Mouse (Mus musculus) cerebellum, adult 8-10 months (tissue): Measurements from ENCODE around the gene Ctrl.
"Not testable (repeated sequence)": the region's sequence is repeated elsewhere in the genome, so short reads cannot be mapped to it uniquely, and the experiment has no call there.

Experiments used
- DNase-seq: peaks from one replicate; pipeline ENCODE4 v3.0.0; 2022

The Ctrl gene

GRCm38 (mm10) chr8:105933762-105934161 lies at the start of gene Ctrl:
Ctrl (minus strand) TSS chr8:105933862.
- DNase-seq, result no peak

- not testable (repeated sequence) for DNase-seq
Observed at GRCm38 (mm10) chr8:105983406-105983805, 49.7 kb upstream of the Ctrl start.

DNA sequence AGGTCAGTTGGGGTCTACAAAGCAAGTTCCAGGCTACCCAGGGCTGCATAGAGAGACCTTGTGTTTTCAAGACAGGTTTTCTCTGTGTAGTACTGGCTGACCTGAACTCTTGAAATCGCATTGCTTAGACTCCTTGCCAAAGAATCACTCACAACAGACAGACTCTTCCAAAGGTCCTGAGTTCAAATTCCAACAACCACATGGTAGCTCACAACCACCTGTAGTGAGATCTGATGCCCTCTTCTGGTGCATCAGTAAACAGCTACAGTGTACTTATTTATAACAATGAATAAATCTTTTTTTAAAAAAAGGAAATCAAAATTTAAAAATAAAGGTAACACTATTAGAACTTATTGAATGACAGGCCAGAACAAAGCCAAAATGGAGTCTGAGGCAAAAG lies 47.5 kb upstream of the Ctrl start:
- no peak for DNase-seq

- no peak for DNase-seq
Observed at GRCm38 (mm10) chr8:105979325-105979724, 45.7 kb upstream of the Ctrl start, which contains the start of gene Dpep3. Dpep3 (minus strand) TSS chr8:105979429.

- no peak for DNase-seq
Observed at GRCm38 (mm10) chr8:105975363-105975762, 41.7 kb upstream of the Ctrl start.

DNA sequence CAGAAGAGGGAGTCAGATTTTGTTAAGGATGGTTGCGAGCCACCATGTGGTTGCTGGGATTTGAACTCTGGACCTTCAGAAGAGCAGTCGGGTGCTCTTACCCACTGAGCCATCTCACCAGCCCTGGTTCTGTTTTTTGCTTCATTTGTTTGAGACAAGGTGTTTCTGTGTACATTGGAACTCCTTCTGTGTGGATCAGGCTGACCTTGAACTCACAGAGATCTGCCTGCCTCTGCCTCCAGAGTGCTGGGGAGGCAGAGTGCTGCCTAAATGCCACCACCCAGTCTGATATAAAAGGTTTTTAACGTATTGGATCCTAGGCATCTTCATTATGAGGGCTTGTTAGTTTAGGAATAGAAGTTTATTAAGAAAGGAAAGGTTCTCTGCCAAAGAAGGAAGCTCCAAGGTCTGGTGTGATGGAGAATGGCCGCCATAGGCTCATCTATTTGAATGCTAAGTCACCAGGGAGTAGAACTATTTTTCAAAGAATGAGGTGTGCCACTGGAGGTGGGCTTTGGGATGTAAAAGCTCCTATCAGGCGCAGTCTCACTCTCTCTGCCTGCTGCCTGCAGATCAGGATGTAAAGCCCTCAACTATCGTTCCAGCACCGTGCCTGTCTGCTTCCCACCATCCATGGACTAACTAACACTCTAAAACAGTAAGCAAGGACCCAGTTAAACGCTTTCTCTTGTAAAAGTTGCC lies 37.5 kb upstream of the Ctrl start:
- DNase-seq, result no peak

GRCm38 (mm10) chr8:105969367-105969766 lies 35.7 kb upstream of the Ctrl start:
- no peak for DNase-seq

DNA sequence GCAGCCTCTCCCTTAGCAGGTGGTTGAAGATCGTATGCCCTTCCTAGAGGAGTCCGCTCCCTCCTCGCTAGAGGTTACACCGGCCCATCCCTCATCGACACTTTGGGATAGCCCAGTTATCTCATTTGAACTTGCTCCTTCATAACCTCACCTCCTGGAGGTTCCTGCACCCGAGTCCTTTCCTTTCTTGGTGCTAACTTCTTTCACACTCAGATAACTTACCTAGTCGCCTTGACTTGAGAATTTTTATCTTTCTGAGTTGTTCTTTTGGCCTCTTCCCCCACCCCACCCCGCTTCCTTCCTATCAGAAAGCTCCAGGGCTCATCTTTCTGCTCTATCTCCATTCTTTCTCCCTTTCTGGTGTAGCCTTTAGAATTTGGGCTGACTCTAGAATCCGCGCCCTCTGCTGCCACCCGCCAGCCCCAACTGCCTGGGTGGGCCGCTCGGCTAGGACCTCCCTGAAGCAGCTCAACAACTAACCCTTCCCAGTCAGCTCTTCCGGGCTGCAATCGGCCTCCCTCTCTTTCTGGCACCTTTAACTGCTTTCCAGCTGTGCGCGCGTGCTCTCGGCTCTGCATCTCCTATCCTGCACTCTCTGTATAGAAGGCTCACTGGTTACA lies 33.1 kb upstream of the Ctrl start:
- no peak for DNase-seq

DNA sequence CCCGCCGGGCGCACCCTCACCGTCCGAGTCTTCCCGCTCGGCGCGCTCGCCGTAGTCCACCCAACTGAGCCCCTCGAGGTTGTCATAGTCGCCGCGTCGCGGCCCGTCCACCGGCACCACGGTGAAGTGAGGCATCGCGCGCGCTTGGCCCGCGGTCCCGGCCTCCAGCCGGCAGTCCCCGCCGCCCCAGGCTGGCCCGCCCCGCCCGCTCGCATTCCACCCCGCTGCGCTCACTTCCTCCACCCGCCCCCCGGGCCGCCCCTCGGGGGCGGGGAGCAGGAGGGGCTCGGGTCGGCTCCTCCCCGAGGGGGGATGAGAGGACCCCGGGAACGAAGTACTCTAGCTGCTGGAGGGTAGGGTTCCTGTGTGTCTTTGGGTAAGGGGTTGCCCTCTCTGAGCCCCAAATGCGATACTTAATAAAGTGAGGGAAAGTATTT lies 32.3 kb upstream of the Ctrl start, which contains the start of gene Slc12a4:
Slc12a4 (minus strand) TSS at position 193 of the 437 bp plus-strand sequence.
- DNase-seq, result no peak

GRCm38 (mm10) chr8:105965266-105965904 lies 31.7 kb upstream of the Ctrl start:
- no peak for DNase-seq

GRCm38 (mm10) chr8:105964506-105965265 lies 31.0 kb upstream of the Ctrl start:
- DNase-seq, result no peak

- DNase-seq, result no peak
Observed at GRCm38 (mm10) chr8:105961536-105961935, 27.9 kb upstream of the Ctrl start.

- no peak for DNase-seq
Observed at GRCm38 (mm10) chr8:105961101-105961500, 27.4 kb upstream of the Ctrl start.

GRCm38 (mm10) chr8:105959350-105959749 lies 25.7 kb upstream of the Ctrl start:
- DNase-seq, result peak; percentile 75

DNA sequence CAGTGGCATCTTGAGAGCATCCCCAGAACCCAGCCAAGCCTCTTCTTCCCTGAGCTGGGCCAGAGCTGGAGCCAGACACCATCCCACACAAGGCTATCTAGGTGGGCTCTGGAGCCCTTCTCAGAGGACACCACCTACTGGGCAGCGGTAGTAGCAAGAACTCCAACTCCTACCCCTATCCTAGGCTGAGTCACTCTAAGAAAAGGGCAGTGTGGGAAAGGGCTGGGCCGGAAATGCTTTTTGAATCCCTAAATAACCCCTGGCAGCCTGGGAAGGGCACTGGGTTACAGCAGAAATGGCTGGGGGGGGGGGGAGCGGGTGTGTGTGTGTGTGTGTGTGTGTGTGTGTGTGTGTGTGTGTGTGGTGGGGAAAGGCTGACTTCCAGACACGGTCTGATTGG lies 24.2 kb upstream of the Ctrl start:
- DNase-seq, result no peak

GRCm38 (mm10) chr8:105956556-105956955 lies 22.9 kb upstream of the Ctrl start:
- no peak for DNase-seq

DNA sequence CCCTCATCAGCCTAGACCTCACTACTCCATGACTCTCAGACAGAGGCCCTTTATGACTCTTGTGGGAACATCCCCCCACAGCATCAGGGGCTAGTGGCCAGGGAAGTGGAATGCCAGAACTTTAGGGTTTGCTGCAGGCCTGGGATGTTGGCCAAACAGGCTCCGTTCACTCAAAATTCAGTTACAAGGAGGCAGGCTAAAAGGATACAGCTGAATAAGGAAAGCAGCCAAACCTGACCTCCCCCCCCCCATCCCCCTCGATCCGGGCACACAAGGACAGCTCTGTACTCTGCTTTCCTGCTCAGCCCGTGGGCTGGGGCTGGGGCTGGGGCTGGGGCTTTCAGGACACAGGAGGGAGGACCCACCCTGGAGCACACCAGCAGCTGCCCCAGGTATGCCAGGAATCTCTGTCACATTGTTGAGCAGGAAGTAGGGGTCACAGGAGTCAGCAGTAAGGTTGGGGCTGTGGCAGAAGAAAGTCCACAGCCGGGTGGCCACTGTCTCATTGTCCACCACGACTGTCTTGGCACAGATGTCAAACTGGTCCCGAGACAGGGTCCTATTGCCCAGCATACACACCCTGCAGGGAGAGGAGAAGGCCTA lies 17.5 kb upstream of the Ctrl start:
- no peak for DNase-seq

GRCm38 (mm10) chr8:105949350-105949749 lies 15.7 kb upstream of the Ctrl start:
- no peak for DNase-seq

DNA sequence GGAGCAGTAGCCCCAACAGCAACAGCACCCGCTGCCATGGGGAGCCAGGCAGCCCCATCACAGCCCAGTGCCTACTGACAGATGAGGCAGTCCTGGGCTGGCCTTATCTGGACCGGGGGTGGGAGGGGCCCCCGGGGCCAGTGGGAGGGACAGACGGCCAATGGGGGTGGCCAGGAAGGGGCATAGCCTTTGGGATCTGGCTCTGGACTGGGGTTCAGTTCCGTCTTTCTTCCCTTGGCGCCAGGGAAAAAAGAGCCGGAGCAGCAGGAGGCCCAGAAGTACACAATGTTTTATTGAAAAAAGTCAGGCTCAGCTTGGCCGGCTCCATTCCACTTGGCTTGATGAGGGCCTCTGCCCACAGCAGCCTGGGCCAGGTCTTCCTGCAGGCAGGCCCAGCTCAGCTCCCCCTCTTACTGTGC lies 9.7 kb upstream of the Ctrl start, which contains the start of gene Lcat:
Lcat (minus strand) TSS at position 62 of the 419 bp plus-strand sequence.
- no peak for DNase-seq

- DNase-seq, result no peak
Observed at GRCm38 (mm10) chr8:105942542-105942941, 8.9 kb upstream of the Ctrl start.

GRCm38 (mm10) chr8:105942026-105942425 lies 8.4 kb upstream of the Ctrl start:
- no peak for DNase-seq

GRCm38 (mm10) chr8:105938306-105938669 lies 4.6 kb upstream of the Ctrl start, which contains the start of gene Psmb10:
Psmb10 (minus strand) TSS chr8:105938444.
- no peak for DNase-seq
